Mouse (Mus musculus): ENCODE data around the gene Rln3.

DNA sequence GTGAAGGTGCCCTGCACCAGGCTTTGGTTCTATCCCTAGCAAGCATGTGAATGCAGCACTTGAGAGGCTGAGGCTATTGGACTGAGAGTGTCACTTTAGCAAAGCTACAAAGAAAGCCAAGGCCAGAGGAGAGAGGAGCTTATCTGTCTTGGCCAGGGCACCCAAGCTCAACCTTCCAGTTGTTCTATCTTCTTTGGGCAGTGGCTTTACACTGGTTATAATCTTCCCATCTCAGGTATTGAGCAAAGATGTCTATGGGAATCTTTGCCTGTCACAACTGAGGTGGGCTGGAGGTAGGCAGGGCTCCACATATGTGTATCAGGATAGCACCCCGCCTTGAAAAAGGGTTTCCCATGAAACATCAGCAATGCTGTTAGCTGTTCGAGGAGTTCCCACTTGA is 15.4 kb upstream of the Rln3 start:
- TF ChIP-seq CTCF (IDR thresholded peaks at IDR 0.05; ENCODE audit: borderline replicate concordance, insufficient read depth, low read depth, low read length) (no peak), POLR2A (IDR thresholded peaks at IDR 0.05; ENCODE audit: borderline replicate concordance, insufficient read depth, low read length) (no peak)

Measured in cerebellum, adult 2 months (tissue).